Mouse (Mus musculus) layer of hippocampus, adult 9-11 months (tissue): ENCODE measurements around the gene Megf9.
A peak's percentile ranks its signal among the peaks of the same experiment; 100 is the strongest.

Experiments used
- DNase-seq: peaks from one replicate; pipeline ENCODE4 v3.0.0; 2022

The Megf9 gene

GRCm38 (mm10) chr4:70521506-70522292 lies 13.1 kb downstream of the Megf9 start:
- DNase-seq = no peak

- DNase-seq = peak; percentile 36
Observed at GRCm38 (mm10) chr4:70517646-70518045, 17.1 kb downstream of the Megf9 start.

GRCm38 (mm10) chr4:70516289-70516688 lies 18.5 kb downstream of the Megf9 start:
- no peak for DNase-seq

- no peak for DNase-seq
Observed at GRCm38 (mm10) chr4:70515514-70515913, 19.3 kb downstream of the Megf9 start.

GRCm38 (mm10) chr4:70509987-70510386 lies 24.8 kb downstream of the Megf9 start:
- no peak for DNase-seq

- no peak for DNase-seq
Observed at GRCm38 (mm10) chr4:70509565-70509964, 25.2 kb downstream of the Megf9 start.

- no peak for DNase-seq
Observed at GRCm38 (mm10) chr4:70508207-70508606, 26.6 kb downstream of the Megf9 start.

GRCm38 (mm10) chr4:70505951-70506350 lies 28.8 kb downstream of the Megf9 start:
- DNase-seq = no peak

GRCm38 (mm10) chr4:70503827-70504226 lies 31.0 kb downstream of the Megf9 start:
- DNase-seq = no peak

GRCm38 (mm10) chr4:70499285-70499684 lies 35.5 kb downstream of the Megf9 start:
- peak; percentile 88 for DNase-seq

- DNase-seq = no peak
Observed at GRCm38 (mm10) chr4:70496978-70497377, 37.8 kb downstream of the Megf9 start.

GRCm38 (mm10) chr4:70489792-70490191 lies 45.0 kb downstream of the Megf9 start:
- DNase-seq = no peak

- DNase-seq = no peak
Observed at GRCm38 (mm10) chr4:70488415-70488814, 46.4 kb downstream of the Megf9 start.

- DNase-seq = no peak
Observed at GRCm38 (mm10) chr4:70484134-70484533, 50.7 kb downstream of the Megf9 start.

GRCm38 (mm10) chr4:70481931-70482330 lies 52.9 kb downstream of the Megf9 start:
- DNase-seq = no peak

GRCm38 (mm10) chr4:70471398-70471797 lies 63.4 kb downstream of the Megf9 start:
- no peak for DNase-seq

- no peak for DNase-seq
Observed at GRCm38 (mm10) chr4:70465921-70466689, 68.7 kb downstream of the Megf9 start.

GRCm38 (mm10) chr4:70463302-70463701 lies 71.5 kb downstream of the Megf9 start:
- no peak for DNase-seq

GRCm38 (mm10) chr4:70461416-70461815 lies 73.4 kb downstream of the Megf9 start:
- DNase-seq = no peak

- no peak for DNase-seq
Observed at GRCm38 (mm10) chr4:70452161-70452560, 82.6 kb downstream of the Megf9 start.

GRCm38 (mm10) chr4:70451750-70452149 lies 83.0 kb downstream of the Megf9 start:
- DNase-seq = no peak

- DNase-seq = no peak
Observed at GRCm38 (mm10) chr4:70449668-70450067, 85.1 kb downstream of the Megf9 start.

- DNase-seq = no peak
Observed at GRCm38 (mm10) chr4:70446774-70447173, 88.0 kb downstream of the Megf9 start.

GRCm38 (mm10) chr4:70420202-70420601 lies 114.6 kb downstream of the Megf9 start:
- no peak for DNase-seq
